Mouse (Mus musculus) gastrocnemius, postnatal 25 days (tissue): ENCODE data around the gene Isg15. TPM values are rescaled to one million over a fixed set of nuclear protein-coding genes. Genes with fewer than 3 reads are reported as not detected.
"Not testable (repeated sequence)": the region's sequence is repeated elsewhere in the genome, so short reads cannot be mapped to it uniquely, and the experiment has no call there.

Experiments used
- DNase-seq: peaks from one replicate; pipeline ENCODE4 v3.0.0; 2022
- microRNA-seq, 2 experiments: library from miRNA; unstranded; fragments of <30 nt; microRNA quantifications; one replicate each; pipeline ENCODE4 v1.2.0; 2021; ENCODE audit warnings: borderline replicate concordance in 2 of 2
- total RNA-seq, 2 experiments: library from RNA; stranded (reverse); gene quantifications; 1 replicate in 1 of 2; 2 replicates in 1 of 2; pipeline ENCODE4 v1.2.3; 2021

The Isg15 gene
- total RNA-seq, 2 experiments from 2014 or later: 1.0 to 1.1 TPM

- DNase-seq: no peak
These were observed 45.8 kb downstream of the Isg15 start for GRCm38 (mm10) chr4:156154771-156155170.

GRCm38 (mm10) chr4:156150887-156151286 lies 49.7 kb downstream of the Isg15 start:
- not testable (repeated sequence) for DNase-seq

Small RNAs within 50 kb of the gene (microRNA-seq; reads per million reads assigned to microRNA genes)
- gene Mir7658: 0 to 1.9 reads per million in 2 experiments

Other genes with a start within 250 kb of the Isg15 start
- gene C1qtnf12, start 238.5 kb downstream of the Isg15 start, total RNA-seq: 10 to 100 TPM; 14.7 to 16.1 TPM
- gene B3galt6, start 208.2 kb downstream of the Isg15 start, total RNA-seq: 1 to 10 TPM; 1.2 to 1.6 TPM
- 10 to 100 TPM; 67.0 to 79.3 TPM for gene Sdf4, start 207.9 kb downstream of the Isg15 start, total RNA-seq
- under 1 TPM; 0.51 to 0.80 TPM for gene Tnfrsf4, start 187.0 kb downstream of the Isg15 start, total RNA-seq
- not detected for gene Tnfrsf18, start 174.7 kb downstream of the Isg15 start, total RNA-seq
- not detected for gene Ttll10, start 141.4 kb downstream of the Isg15 start, total RNA-seq
- 1 to 10 TPM; 2.2 to 4.3 TPM for gene 9430015G10Rik, start 90.8 kb downstream of the Isg15 start, total RNA-seq
- not detected for gene Rnf223, start 70.3 kb downstream of the Isg15 start, total RNA-seq
- 10 to 100 TPM in 1 of 2 experiments, 1 to 10 TPM in 1; 9.7 to 11.3 TPM for gene Agrn, start 3.3 kb downstream of the Isg15 start, total RNA-seq
- 1 to 10 TPM; 2.9 to 3.9 TPM for gene AW011738, start 2.5 kb upstream of the Isg15 start, total RNA-seq
- 100 to 1,000 TPM; 169 to 182 TPM for gene Perm1, start 15.1 kb upstream of the Isg15 start, total RNA-seq
- 1 to 10 TPM; 5.4 to 6.9 TPM for gene Plekhn1, start 34.0 kb upstream of the Isg15 start, total RNA-seq
- 10 to 100 TPM; 26.7 to 27.9 TPM for gene Noc2l, start 35.2 kb upstream of the Isg15 start, total RNA-seq
- gene Samd11, start 54.8 kb upstream of the Isg15 start, total RNA-seq: under 1 TPM in 1 of 2 experiments, not detected in 1; 0.16 TPM
- gene Vmn2r-ps159, start 130.3 kb upstream of the Isg15 start, total RNA-seq: not detected